21 mouse cellular contexts compared by ENCODE assay signal in the genomic region with DNA sequence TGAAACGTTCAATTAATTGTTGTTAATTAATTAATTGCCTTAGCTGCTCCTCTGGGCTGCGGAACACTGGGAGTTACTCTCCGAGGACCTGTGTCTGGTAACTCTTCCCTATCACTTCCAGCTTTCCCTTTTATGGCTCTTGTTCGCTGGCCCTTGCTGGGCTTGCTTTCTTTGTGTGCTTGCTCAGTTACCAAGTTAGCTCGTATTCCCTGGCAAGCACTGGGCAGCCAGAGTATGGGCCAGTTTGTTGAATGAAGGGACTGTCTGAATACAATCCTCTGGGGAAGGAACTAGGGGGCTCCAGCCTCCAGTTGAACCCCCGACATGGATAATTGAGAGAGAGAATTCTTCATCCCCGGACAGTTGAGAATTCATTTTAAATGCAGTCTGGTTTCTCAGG.
"Had no signal": no experiment of that assay in that cellular context is flagged by ENCODE, and none has a peak within 500 bp of the region (broad histone marks: within the 10 kb centered on the region; RNA-seq: fewer than 3 reads in every experiment).

No protein-coding gene starts in this region.

- H3K4me1 ChIP-seq: limb, embryonic 12.5 days; limb, embryonic 15.5 days; midbrain, embryonic 13.5 days had no signal

- H3K9me3 ChIP-seq: limb, embryonic 12.5 days; limb, embryonic 15.5 days; midbrain, embryonic 13.5 days had no signal

- H3K4me2 ChIP-seq: limb, embryonic 12.5 days; limb, embryonic 15.5 days; liver, embryonic 11.5 days; lung, embryonic 14.5 days; midbrain, embryonic 13.5 days had no signal

- H3K4me3 ChIP-seq: limb, embryonic 12.5 days; limb, embryonic 15.5 days; midbrain, embryonic 13.5 days; myocyte had no signal

- H3K36me3 ChIP-seq: limb, embryonic 12.5 days; limb, embryonic 15.5 days; midbrain, embryonic 13.5 days had no signal

- H3K27me3 ChIP-seq: limb, embryonic 15.5 days had no signal

- H3K27ac ChIP-seq: limb, embryonic 12.5 days; limb, embryonic 15.5 days; liver, embryonic 14.5 days; macrophage; midbrain, embryonic 13.5 days; stomach, postnatal 0 days had no signal

- H3K9ac ChIP-seq: limb, embryonic 12.5 days; limb, embryonic 15.5 days; liver, embryonic 14.5 days; liver, postnatal 0 days; lung, embryonic 14.5 days; midbrain, embryonic 13.5 days had no signal

- DNase-seq: kidney, adult 9 months; kidney, postnatal 14 days; kidney, postnatal 4 days; left cerebral cortex, postnatal 4 days; liver, postnatal 0 days; lung, embryonic 14.5 days; right cerebral cortex, adult 18-20 months; right cerebral cortex, postnatal 14 days; right cerebral cortex, postnatal 4 days; thymus, adult 2 months; thymus, postnatal 14 days; thymus, postnatal 4 days had no signal

- ATAC-seq: liver, postnatal 0 days; lung, postnatal 0 days; midbrain, embryonic 13.5 days had no signal
